Mouse (Mus musculus) limb, embryonic 14.5 days (tissue): Measurements from ENCODE around the gene Apob. TPM values are rescaled to one million over a fixed set of nuclear protein-coding genes. Genes with fewer than 3 reads are reported as not detected.
A peak's percentile ranks its signal among the peaks of the same experiment; 100 is the strongest.

ENCODE experiments used
- ATAC-seq: fragments of 200-750 bp; cut with Nextera tagmentation; 2 replicates; pipeline ENCODE4 v1.8.0; 2017; ENCODE audit warnings: low read depth, moderate number of reproducible peaks, moderate TSS enrichment; ENCODE audit not compliant: low FRiP score
- DNase-seq: peaks from one replicate; pipeline ENCODE4 v3.0.0-alpha.2; 2015; ENCODE audit warnings: low spot score
- H3K27ac ChIP-seq: fragments of 300-500 bp; sonication (generic); replicated peaks from 2 replicates; pipeline ENCODE4 v1.5.1; 2014; ENCODE audit warnings: low read depth, mild to moderate bottlenecking, low read length, moderate library complexity, mixed read lengths
- H3K27me3 ChIP-seq: fragments of 300-500 bp; sonication (generic); 2 replicates; pipeline ENCODE4 v1.6.1; 2014; ENCODE audit warnings: low read length, mixed read lengths; ENCODE audit not compliant: control insufficient read depth, insufficient read depth
- H3K36me3 ChIP-seq: fragments of 300-500 bp; sonication (generic); 2 replicates; pipeline ENCODE4 v1.6.1; 2014; ENCODE audit warnings: mild to moderate bottlenecking, low read length, moderate library complexity, mixed read lengths; ENCODE audit not compliant: control insufficient read depth, insufficient read depth
- H3K4me1 ChIP-seq: fragments of 300-500 bp; sonication (generic); 2 replicates; pipeline ENCODE4 v1.6.1; 2014; ENCODE audit warnings: antibody characterized with exemption, low read length, mixed read lengths; ENCODE audit not compliant: control insufficient read depth, insufficient read depth
- H3K4me2 ChIP-seq: fragments of 300-500 bp; sonication (generic); replicated peaks from 2 replicates; pipeline ENCODE4 v1.6.1; 2014; ENCODE audit warnings: low read depth, mild to moderate bottlenecking, low read length, moderate library complexity; ENCODE audit not compliant: severe bottlenecking
- H3K4me3 ChIP-seq: fragments of 300-500 bp; sonication (generic); replicated peaks from 2 replicates; pipeline ENCODE4 v1.5.1; 2014; ENCODE audit warnings: low read length
- H3K9ac ChIP-seq: fragments of 300-500 bp; sonication (generic); 2 replicates; pipeline ENCODE4 v1.6.1; 2014; ENCODE audit warnings: mild to moderate bottlenecking, low read depth, low read length, moderate library complexity; ENCODE audit not compliant: severe bottlenecking
- H3K9me3 ChIP-seq: fragments of 300-500 bp; sonication (generic); 2 replicates; pipeline ENCODE4 v1.6.1; 2016; ENCODE audit warnings: low read length; ENCODE audit not compliant: control insufficient read depth
- POLR2A ChIP-seq: fragments of 200-500 bp; IDR thresholded peaks from 2 replicates; pipeline ENCODE4 v1.8.0; 2012; ENCODE audit warnings: inconsistent platforms, mild to moderate bottlenecking, moderate library complexity, borderline replicate concordance; ENCODE audit not compliant: insufficient read depth, insufficient read length; ENCODE audit errors: extremely low read depth
- WGBS: fragments of 180-500 bp; shearing (Covaris S2); extraction: QIAGEN DNeasy Blood & Tissue Kit; methylation state at CpG from one replicate; pipeline ENCODE4 v1.1.7; 2014; 5-methylcytosine and 5-hydroxymethylcytosine counted together
- polyA plus RNA-seq, 2 experiments: library from polyadenylated mRNA; depleted of rRNA in 1 of 2; stranded (reverse) in 1 of 2; unstranded in 1 of 2; fragments of >200 nt; fragmentation: Nextera tagmentation in 1 of 2; extraction: Ambion mirVana in 1 of 2; gene quantifications; 2 replicates each; pipeline versions ENCODE4 v1.2.1 to v1.2.3; 2012 to 2014

The Apob gene
- polyA plus RNA-seq, 2 experiments = 0.99 TPM; not detected in 1

GRCm38 (mm10) chr12:7962314-7962927, 15.0 kb upstream of the Apob start:
- Histone ChIP-seq H3K9me3 (no peaks in the 10 kb centered on the region), H3K4me3 (no peak overlapping the region), H3K4me1 (no peaks in the 10 kb centered on the region), H3K27me3 (no peaks in the 10 kb centered on the region), H3K27ac (no peak overlapping the region), H3K36me3 (no peaks in the 10 kb centered on the region), H3K9ac (no peak overlapping the region), H3K4me2 (no peak overlapping the region)
- no peak for TF ChIP-seq POLR2A
- DNase-seq (peak; percentile 30), ATAC-seq (no peak)
- 46% methylated on average over 5 of the region's 5 CpGs for WGBS

- Histone ChIP-seq H3K9me3 (no peaks in the 10 kb centered on the region), H3K4me1 (no peaks in the 10 kb centered on the region), H3K4me2 (no peak overlapping the region), H3K27me3 (no peaks in the 10 kb centered on the region), H3K27ac (no peak overlapping the region), H3K36me3 (no peaks in the 10 kb centered on the region), H3K4me3 (no peak overlapping the region), H3K9ac (no peak overlapping the region)
- DNase-seq (no peak), ATAC-seq (no peak)
- WGBS = 84% methylated on average over 2 of the region's 2 CpGs
- no peak for TF ChIP-seq POLR2A
These were observed 10.2 kb upstream of the Apob start for GRCm38 (mm10) chr12:7967221-7967620.

GRCm38 (mm10) chr12:7970301-7970700, 7.1 kb upstream of the Apob start:
- H3K4me3 ChIP-seq = no peak overlapping the region
- 82% methylated on average over 2 of the region's 2 CpGs for WGBS
- no peaks in the 10 kb centered on the region for H3K9me3 ChIP-seq
- H3K27me3 ChIP-seq = no peaks in the 10 kb centered on the region
- no peak for TF ChIP-seq POLR2A
- no peaks in the 10 kb centered on the region for H3K36me3 ChIP-seq
- no peak overlapping the region for H3K27ac ChIP-seq
- no peak overlapping the region for H3K9ac ChIP-seq
- DNase-seq (no peak), ATAC-seq (no peak)
- H3K4me2 ChIP-seq = no peak overlapping the region
- no peaks in the 10 kb centered on the region for H3K4me1 ChIP-seq

GRCm38 (mm10) chr12:7970817-7971216, 6.6 kb upstream of the Apob start:
- Histone ChIP-seq H3K4me2 (no peak overlapping the region), H3K27ac (no peak overlapping the region), H3K27me3 (no peaks in the 10 kb centered on the region), H3K9ac (no peak overlapping the region), H3K36me3 (no peaks in the 10 kb centered on the region), H3K4me1 (no peaks in the 10 kb centered on the region), H3K4me3 (no peak overlapping the region), H3K9me3 (no peaks in the 10 kb centered on the region)
- 59% methylated on average over 3 of the region's 3 CpGs for WGBS
- no peak for DNase-seq
- ATAC-seq = no peak
- TF ChIP-seq POLR2A = no peak

- H3K4me3 ChIP-seq = no peak overlapping the region
- H3K4me2 ChIP-seq = no peak overlapping the region
- ATAC-seq (no peak), DNase-seq (no peak)
- H3K9me3 ChIP-seq = no peaks in the 10 kb centered on the region
- no peak overlapping the region for H3K27ac ChIP-seq
- no peaks in the 10 kb centered on the region for H3K36me3 ChIP-seq
- no peaks in the 10 kb centered on the region for H3K27me3 ChIP-seq
- 69% methylated on average over 2 of the region's 2 CpGs for WGBS
- no peaks in the 10 kb centered on the region for H3K4me1 ChIP-seq
- no peak overlapping the region for H3K9ac ChIP-seq
- TF ChIP-seq POLR2A = no peak
These were observed 5.7 kb upstream of the Apob start for GRCm38 (mm10) chr12:7971736-7972135.
